Mouse (Mus musculus) stomach, embryonic 14.5 days (tissue): ENCODE data around the gene Mfsd14b. TPM values are rescaled to one million over a fixed set of nuclear protein-coding genes. Genes with fewer than 3 reads are reported as not detected.
A peak's percentile ranks its signal among the peaks of the same experiment; 100 is the strongest.

Experiments
- ATAC-seq: fragments of 200-750 bp; cut with Nextera tagmentation; 2 replicates; pipeline ENCODE4 v1.8.0; 2017; ENCODE audit warnings: low read depth, moderate TSS enrichment; ENCODE audit not compliant: insufficient number of reproducible peaks, insufficient read depth, low FRiP score
- H3K27ac ChIP-seq: fragments of 300-500 bp; sonication (generic); 2 replicates; pipeline ENCODE4 v1.5.1; 2014; ENCODE audit warnings: mild to moderate bottlenecking, low read length, moderate library complexity, mixed read lengths
- H3K27me3 ChIP-seq: fragments of 300-500 bp; sonication (generic); 2 replicates; pipeline ENCODE4 v1.6.1; 2014; ENCODE audit warnings: low read length, control low read depth, mixed read lengths; ENCODE audit not compliant: control insufficient read depth, insufficient read depth
- H3K36me3 ChIP-seq: fragments of 300-500 bp; sonication (generic); 2 replicates; pipeline ENCODE4 v1.6.1; 2014; ENCODE audit warnings: mild to moderate bottlenecking, control low read depth, low read length, moderate library complexity, mixed read lengths; ENCODE audit not compliant: control insufficient read depth, insufficient read depth
- H3K4me1 ChIP-seq: fragments of 300-500 bp; sonication (generic); 2 replicates; pipeline ENCODE4 v1.6.1; 2014; ENCODE audit warnings: low read length, control low read depth, mixed read lengths; ENCODE audit not compliant: control insufficient read depth, insufficient read depth
- H3K4me2 ChIP-seq: fragments of 300-500 bp; sonication (generic); replicated peaks from 2 replicates; pipeline ENCODE4 v1.6.1; 2014; ENCODE audit warnings: low read depth, low read length, control low read depth
- H3K4me3 ChIP-seq: fragments of 300-500 bp; sonication (generic); 2 replicates; pipeline ENCODE4 v1.5.1; 2014; ENCODE audit warnings: low read depth, low read length, control low read depth
- H3K9ac ChIP-seq: fragments of 300-500 bp; sonication (generic); replicated peaks from 2 replicates; pipeline ENCODE4 v1.6.1; 2014; ENCODE audit warnings: low read depth, mild to moderate bottlenecking, control low read depth, low read length, moderate library complexity, mixed read lengths
- H3K9me3 ChIP-seq: fragments of 300-500 bp; sonication (generic); 2 replicates; pipeline ENCODE4 v1.6.1; 2016; ENCODE audit warnings: low read depth, low read length, control low read depth; ENCODE audit not compliant: control insufficient read depth
- WGBS: fragments of 180-500 bp; shearing (Covaris S2); extraction: QIAGEN DNeasy Blood & Tissue Kit; methylation state at CpG from one replicate; pipeline ENCODE4 v1.1.7; 2014; 5-methylcytosine and 5-hydroxymethylcytosine counted together
- polyA plus RNA-seq: library from polyadenylated mRNA; unstranded; fragments of >200 nt; fragmentation: Nextera tagmentation; extraction: Ambion mirVana; gene quantifications from 2 replicates; pipeline ENCODE4 v1.2.1, GENCODE M21; 2014

The Mfsd14b gene
- 56.2 and 62.3 TPM in 2 replicates for polyA plus RNA-seq

GRCm38 (mm10) chr13:65112459-65113110, at the start of gene Mfsd14b:
Mfsd14b (minus strand) TSS chr13:65112975.
- WGBS = under 1% methylated on average over 60 of the region's 60 CpGs
- peak within 1 kb of the TSS; percentile 91 for H3K9ac ChIP-seq
- H3K27ac ChIP-seq = peak within 1 kb of the TSS; percentile 92
- H3K36me3 ChIP-seq = no peaks in the 10 kb centered on the region
- no peaks in the 10 kb centered on the region for H3K9me3 ChIP-seq
- ATAC-seq = peak; percentile 100
- H3K4me1 ChIP-seq = 0 out of 2 replicates have a peak, but pooled peaks cover 10% of the 10 kb centered on the region
- peak within 1 kb of the TSS; percentile 71 for H3K4me2 ChIP-seq
- H3K4me3 ChIP-seq = peak within 1 kb of the TSS; percentile 89
- no peaks in the 10 kb centered on the region for H3K27me3 ChIP-seq

- no peaks in the 10 kb centered on the region for H3K27me3 ChIP-seq
- H3K27ac ChIP-seq = no peak within 1 kb of the TSS
- no peaks in the 10 kb centered on the region for H3K4me1 ChIP-seq
- 79% methylated on average over 1 of the region's 1 CpGs for WGBS
- H3K36me3 ChIP-seq = no peaks in the 10 kb centered on the region
- H3K9me3 ChIP-seq = no peaks in the 10 kb centered on the region
- H3K4me2 ChIP-seq = no peak within 1 kb of the TSS
- ATAC-seq = no peak
- H3K9ac ChIP-seq = no peak within 1 kb of the TSS
- no peak within 1 kb of the TSS for H3K4me3 ChIP-seq
Observed at GRCm38 (mm10) chr13:65149940-65150339, 37.2 kb upstream of the Mfsd14b start, which contains the start of gene Olfr466. Olfr466 (plus strand) TSS chr13:65150240.

- no peak for ATAC-seq
- H3K36me3 ChIP-seq = no peaks in the 10 kb centered on the region
- H3K9ac ChIP-seq = no peak within 1 kb of the TSS
- no peak within 1 kb of the TSS for H3K4me2 ChIP-seq
- H3K9me3 ChIP-seq = no peaks in the 10 kb centered on the region
- 86% methylated on average over 4 of the region's 4 CpGs for WGBS
- no peaks in the 10 kb centered on the region for H3K4me1 ChIP-seq
- H3K27ac ChIP-seq = no peak within 1 kb of the TSS
- no peak within 1 kb of the TSS for H3K4me3 ChIP-seq
- no peaks in the 10 kb centered on the region for H3K27me3 ChIP-seq
Observed at GRCm38 (mm10) chr13:65137789-65138188, 25.0 kb upstream of the Mfsd14b start, which contains the start of gene Olfr465-ps1. Olfr465-ps1 (plus strand) TSS chr13:65138089.

- no peak for ATAC-seq
- H3K9ac ChIP-seq = no peak overlapping the region
- H3K4me3 ChIP-seq = no peak overlapping the region
- no peak overlapping the region for H3K27ac ChIP-seq
- H3K4me1 ChIP-seq = no peaks in the 10 kb centered on the region
- H3K36me3 ChIP-seq = no peaks in the 10 kb centered on the region
- no peaks in the 10 kb centered on the region for H3K9me3 ChIP-seq
- no peak overlapping the region for H3K4me2 ChIP-seq
- WGBS = 66% methylated on average over 3 of the region's 3 CpGs
- H3K27me3 ChIP-seq = no peaks in the 10 kb centered on the region
Observed at GRCm38 (mm10) chr13:65127063-65127847, 14.5 kb upstream of the Mfsd14b start.

GRCm38 (mm10) chr13:65122111-65122510, 9.3 kb upstream of the Mfsd14b start:
- H3K27ac ChIP-seq = no peak overlapping the region
- H3K9ac ChIP-seq = no peak overlapping the region
- no peak overlapping the region for H3K4me3 ChIP-seq
- H3K4me1 ChIP-seq = no peaks in the 10 kb centered on the region
- no peaks in the 10 kb centered on the region for H3K36me3 ChIP-seq
- H3K4me2 ChIP-seq = no peak overlapping the region
- H3K9me3 ChIP-seq = no peaks in the 10 kb centered on the region
- no peak for ATAC-seq
- WGBS = 75% methylated on average over 1 of the region's 1 CpGs
- H3K27me3 ChIP-seq = no peaks in the 10 kb centered on the region

GRCm38 (mm10) chr13:65120984-65121383, 8.2 kb upstream of the Mfsd14b start:
- H3K4me1 ChIP-seq = no peaks in the 10 kb centered on the region
- WGBS = 68% methylated on average over 3 of the region's 3 CpGs
- no peak overlapping the region for H3K4me3 ChIP-seq
- no peak overlapping the region for H3K27ac ChIP-seq
- H3K9ac ChIP-seq = no peak overlapping the region
- no peaks in the 10 kb centered on the region for H3K36me3 ChIP-seq
- no peaks in the 10 kb centered on the region for H3K9me3 ChIP-seq
- H3K27me3 ChIP-seq = no peaks in the 10 kb centered on the region
- ATAC-seq = no peak
- H3K4me2 ChIP-seq = no peak overlapping the region

- no peaks in the 10 kb centered on the region for H3K36me3 ChIP-seq
- 67% methylated on average over 3 of the region's 3 CpGs for WGBS
- H3K4me3 ChIP-seq = peak overlapping the region; percentile 89
- H3K27me3 ChIP-seq = no peaks in the 10 kb centered on the region
- no peaks in the 10 kb centered on the region for H3K9me3 ChIP-seq
- peak overlapping the region; percentile 71 for H3K4me2 ChIP-seq
- peak overlapping the region; percentile 92; the same call in 1 of the 2 replicates for H3K27ac ChIP-seq
- 0 out of 2 replicates have a peak, but pooled peaks cover 10% of the 10 kb centered on the region for H3K4me1 ChIP-seq
- peak overlapping the region; percentile 91; the same call in 1 of the 2 replicates for H3K9ac ChIP-seq
- no peak for ATAC-seq
Observed at GRCm38 (mm10) chr13:65113239-65113638, 464 bp upstream of the Mfsd14b start.

GRCm38 (mm10) chr13:65111961-65112360, 814 bp downstream of the Mfsd14b start:
- peak overlapping the region; percentile 91 for H3K9ac ChIP-seq
- H3K27ac ChIP-seq = peak overlapping the region; percentile 92
- H3K9me3 ChIP-seq = no peaks in the 10 kb centered on the region
- H3K4me1 ChIP-seq = 0 out of 2 replicates have a peak, but pooled peaks cover 10% of the 10 kb centered on the region
- peak overlapping the region; percentile 71 for H3K4me2 ChIP-seq
- peak overlapping the region; percentile 89 for H3K4me3 ChIP-seq
- no peaks in the 10 kb centered on the region for H3K27me3 ChIP-seq
- no peaks in the 10 kb centered on the region for H3K36me3 ChIP-seq
- WGBS = 2% methylated on average over 5 of the region's 5 CpGs
- ATAC-seq = 0 out of 2 replicates have a peak, but pooled peaks have one; percentile 16
